Mouse (Mus musculus) c-Kit-negative CD71-positive TER-119-positive erythroid progenitor cells, embryonic 14.5 days (primary cell): Measurements from ENCODE around the gene St8sia6.
"Not testable (repeated sequence)": the region's sequence is repeated elsewhere in the genome, so short reads cannot be mapped to it uniquely, and the experiment has no call there.

Experiments
- DNase-seq: peaks from one replicate; pipeline ENCODE4 v3.0.0-alpha.2; 2013; ENCODE audit warnings: low read depth, low spot score

The St8sia6 gene

DNA sequence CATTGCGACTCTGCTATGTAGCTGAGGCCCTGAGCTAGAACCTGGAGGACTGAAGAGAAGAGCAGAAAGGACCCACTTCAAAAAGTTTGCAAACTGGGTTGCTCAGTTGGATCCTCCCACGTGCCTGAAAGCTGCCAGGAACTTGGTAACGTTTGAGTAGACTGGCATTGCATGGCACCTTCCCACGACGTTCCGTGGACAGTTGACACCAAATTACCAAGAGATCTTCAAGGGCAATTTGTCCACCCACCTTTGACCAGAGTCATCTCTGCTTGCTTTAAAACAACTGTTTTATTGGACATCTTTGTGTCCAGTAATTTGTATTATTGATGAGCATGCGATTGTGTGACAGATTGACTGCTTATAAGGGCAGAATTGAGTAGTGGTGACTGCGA is at the start of gene St8sia6:
Gene St8sia6, minus strand, starts transcription at position 96 of the 395 bp plus-strand sequence.
- no peak for DNase-seq

DNA sequence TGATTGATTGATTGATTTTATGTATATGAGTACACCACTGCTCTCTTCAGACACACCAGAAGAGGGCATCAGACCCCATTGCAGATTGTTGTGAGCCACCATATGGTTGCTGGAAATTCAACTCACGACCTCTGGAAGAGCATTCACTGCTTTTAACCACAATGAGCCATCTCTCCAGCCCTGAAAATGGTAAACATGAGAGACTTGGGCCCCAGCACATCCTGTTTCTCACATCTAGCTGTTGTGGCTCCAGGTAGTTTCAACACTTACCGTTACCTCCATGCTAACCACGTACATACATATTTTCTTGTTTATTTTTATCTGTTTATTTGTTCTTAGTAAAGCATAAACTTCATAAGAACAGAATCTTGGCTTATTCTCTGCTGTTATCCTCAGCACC is 42.4 kb upstream of the St8sia6 start:
- DNase-seq: no peak

DNA sequence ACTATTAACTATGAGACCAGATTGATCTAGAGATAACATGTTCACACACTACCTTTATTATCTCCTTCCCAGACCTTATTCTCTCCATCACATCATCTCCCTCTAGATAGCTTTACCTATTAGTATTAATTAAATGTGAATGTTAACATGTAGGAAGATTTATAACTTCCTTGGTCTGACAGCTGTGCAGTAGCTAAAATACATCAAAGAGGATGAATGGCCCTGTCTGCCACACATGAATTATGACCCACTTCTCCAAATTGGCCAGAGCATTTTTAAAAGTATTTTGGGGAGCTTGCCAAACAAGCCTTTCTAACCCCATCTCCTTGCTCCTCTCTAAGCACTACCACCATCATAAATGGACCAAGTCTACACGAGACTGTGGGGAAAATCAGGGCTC is 41.1 kb upstream of the St8sia6 start:
- no peak for DNase-seq

DNA sequence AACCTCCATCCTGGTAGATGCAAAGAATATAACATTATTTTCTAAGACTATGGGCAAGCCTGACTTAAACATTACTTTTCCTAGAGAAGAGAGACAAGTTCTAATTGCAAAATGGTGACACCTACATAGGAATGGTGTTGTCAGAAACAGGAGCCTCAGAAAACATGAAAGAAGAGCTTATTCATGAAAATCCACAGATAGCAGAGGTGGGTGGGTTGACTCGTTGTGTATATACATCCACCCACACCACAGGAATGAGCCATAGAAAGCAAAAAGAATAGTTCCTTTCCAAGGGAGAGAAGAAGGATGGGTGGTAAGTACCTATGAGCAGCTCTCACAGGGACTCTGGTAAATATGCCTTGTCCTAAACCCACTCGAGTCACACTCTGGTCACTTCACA is 22.8 kb upstream of the St8sia6 start:
- DNase-seq: no peak

DNA sequence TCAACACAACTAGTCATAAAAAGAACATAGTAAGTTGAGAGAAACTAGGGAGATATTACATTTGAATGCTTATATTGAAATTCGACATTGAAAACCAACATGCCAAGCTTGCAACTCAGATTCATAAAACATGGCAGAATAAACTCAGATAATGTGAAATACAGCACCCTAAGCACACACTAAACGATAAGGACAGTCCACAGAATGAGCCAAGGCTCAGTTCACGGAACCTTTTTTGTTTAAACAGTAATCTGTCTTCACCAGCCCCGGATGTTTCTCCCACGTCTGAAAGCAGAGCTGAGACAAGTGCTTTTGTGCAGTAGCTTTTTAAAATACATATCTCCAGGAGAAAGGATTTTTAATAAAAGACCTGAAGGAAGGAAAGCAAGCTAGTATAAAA is 14.7 kb upstream of the St8sia6 start:
- no peak for DNase-seq

DNA sequence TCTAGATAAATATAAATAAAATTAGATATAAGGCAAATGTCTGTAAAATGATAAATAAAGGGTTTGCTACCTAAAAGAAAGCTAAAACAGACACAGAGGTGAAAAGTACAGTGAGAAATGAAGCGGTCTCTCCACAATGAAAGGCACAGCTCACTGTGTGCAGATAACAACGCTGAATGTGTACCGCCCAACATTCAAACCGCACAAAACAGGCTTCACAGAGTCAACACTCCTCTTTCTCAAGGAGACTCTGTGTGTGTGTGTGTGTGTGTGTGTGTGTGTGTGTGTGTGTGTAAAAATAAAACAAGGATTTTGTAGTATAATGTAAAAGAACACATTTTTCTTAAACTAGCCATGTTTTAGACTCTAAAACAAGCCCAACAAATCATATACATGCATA is 14.1 kb upstream of the St8sia6 start:
- DNase-seq: no peak

DNA sequence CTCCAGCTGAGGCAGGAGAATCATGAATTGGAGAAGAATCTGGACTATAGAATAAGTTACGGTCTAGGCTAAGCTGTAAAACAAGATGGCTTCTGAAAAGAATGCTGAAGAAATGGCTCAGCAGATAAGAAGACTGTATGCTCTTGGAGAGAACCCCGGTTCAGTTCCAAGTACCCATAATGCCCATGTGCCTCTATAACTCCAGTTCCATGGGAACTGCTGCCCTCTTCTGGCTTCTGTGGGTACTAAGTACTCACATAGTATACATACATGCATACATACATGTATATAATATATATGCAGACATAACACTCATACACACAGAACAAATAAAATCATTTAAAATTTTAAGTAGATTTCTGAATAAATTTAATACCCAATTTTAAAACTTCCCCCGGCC is 12.3 kb upstream of the St8sia6 start:
- no peak for DNase-seq

DNA sequence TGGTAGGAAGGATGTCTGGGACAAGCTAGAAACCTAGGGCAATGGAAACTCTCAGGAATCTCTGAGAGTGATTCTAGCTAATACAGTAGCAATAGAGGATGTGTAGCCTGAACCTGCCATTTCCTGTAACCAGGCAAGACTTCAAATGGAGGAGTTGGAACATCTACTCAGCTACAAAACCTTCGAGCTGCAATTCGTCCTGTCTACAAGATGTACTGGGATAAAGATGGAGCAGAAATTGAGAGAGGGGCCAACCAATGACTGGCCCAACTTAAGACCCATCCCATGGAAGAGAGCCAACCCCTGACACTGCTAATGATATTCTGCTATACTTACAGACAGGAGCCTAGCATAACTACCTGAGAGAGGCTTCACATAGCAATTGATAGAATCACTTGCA is 6.8 kb upstream of the St8sia6 start:
- no peak for DNase-seq

DNA sequence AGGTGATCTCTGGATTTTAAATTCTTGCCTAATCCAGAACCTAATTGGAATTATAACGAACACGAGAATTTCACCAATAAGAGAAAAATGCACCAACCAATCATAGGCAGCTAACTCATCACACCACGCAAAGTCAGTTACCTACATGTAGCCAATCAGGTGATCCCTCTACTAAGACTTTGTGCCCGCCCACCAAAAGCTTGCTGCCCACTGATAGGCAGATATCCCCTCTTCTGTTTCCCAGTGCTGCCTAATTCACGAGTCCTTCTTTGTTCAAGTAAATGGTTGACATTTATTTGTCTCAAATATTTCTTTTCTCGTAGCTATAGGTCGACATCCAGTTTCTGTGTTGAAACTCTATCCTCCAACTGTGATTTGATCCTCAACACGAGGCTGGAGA is 582 bp upstream of the St8sia6 start:
- no peak for DNase-seq

DNA sequence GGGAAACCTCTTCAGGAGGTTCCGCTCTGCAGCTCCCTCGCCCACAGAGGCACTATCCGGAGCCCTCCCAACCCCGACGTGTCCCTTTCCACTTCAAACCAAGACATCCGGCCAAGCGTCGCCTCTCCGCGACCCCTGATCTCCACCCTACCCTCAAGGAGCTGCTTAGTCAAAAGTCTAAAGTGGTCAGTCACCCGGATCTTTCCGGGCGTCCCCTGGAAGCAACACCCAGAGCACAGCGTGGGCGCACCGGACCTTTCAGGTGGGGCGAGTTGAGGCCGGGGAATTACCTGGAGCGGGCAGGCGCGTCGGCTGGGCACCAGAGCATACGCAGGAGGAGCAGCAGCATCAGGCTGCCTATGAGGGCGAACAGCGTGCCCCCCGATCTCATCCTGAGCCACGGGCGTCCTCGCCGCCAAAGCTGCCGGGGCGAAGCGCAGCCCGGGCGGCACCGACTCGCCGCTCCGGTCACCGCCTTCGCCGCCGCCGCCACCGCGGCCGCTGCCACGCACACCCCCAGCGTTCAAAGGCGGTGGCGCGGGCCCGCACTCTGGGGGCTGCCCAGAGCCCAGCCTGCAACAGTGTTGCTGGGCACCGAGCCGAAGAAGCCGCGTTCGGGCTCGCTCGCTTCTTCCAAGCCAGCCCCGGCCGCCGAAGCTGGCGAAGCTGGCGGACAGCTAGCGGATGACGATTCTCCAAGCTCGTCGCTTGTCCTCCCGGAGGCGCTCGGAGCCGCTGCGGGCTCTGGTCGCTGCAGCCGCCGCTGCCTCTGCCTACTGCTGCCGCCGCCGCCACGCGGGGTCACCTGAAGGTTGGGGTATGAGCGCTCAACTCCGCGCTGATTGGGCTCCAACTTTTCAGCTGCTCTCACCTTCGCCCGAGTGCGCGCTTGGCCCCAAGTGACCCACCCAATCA is 553 bp downstream of the St8sia6 start:
- DNase-seq: no peak

DNA sequence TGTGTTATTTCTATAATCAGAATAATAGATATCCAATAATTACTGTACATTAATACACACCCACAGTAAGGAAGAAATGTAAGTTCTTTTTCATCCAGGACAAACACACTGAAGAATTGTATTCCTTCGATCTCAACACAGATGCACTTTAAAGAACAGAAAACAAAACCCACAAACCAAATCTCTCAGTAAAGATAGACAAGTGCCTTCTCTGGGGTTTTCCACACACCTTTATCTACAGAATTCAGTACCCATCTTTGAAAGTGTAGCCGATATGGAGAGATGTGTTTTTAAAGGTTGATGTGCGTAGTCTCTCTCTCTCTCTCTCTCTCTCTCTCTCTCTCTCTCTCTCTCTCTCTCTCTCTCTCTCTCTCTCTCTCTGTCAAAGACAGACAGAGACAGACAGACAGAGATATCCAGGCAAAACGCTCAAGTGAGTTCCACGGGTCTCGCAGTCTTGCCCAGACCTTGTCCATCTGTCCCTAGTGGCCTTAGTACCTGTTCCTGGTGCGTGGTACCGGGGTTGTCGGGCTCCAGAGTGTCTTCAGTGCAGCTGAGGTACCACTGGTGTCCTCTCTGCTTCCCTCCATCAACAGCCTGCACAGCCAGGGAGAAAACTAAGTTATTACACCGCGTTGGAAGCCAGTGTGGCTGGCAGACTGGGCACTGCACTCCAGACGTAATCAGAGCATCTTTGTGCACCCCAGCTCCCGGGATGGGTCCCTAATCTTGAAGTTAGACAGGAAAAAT is 1.4 kb downstream of the St8sia6 start:
- DNase-seq: no peak

DNA sequence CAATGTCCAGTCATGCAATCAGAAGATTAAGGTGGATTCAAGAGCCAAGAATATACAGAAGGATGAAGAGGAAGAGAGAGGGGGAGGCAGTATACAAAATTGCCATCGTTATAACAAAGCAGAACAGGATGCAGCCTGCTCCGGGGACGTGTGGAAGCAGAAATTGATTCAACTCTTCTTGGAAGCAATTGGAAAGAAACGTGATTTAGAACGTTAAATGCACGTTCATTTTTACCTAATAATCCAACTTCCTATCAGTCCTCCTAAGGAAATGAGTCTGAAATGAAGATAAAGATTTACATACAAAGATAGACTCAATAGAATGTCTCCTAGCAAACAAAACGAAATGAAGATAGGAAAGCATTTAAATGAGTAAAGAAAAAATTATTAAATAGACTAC is 2.3 kb downstream of the St8sia6 start:
- no peak for DNase-seq

DNA sequence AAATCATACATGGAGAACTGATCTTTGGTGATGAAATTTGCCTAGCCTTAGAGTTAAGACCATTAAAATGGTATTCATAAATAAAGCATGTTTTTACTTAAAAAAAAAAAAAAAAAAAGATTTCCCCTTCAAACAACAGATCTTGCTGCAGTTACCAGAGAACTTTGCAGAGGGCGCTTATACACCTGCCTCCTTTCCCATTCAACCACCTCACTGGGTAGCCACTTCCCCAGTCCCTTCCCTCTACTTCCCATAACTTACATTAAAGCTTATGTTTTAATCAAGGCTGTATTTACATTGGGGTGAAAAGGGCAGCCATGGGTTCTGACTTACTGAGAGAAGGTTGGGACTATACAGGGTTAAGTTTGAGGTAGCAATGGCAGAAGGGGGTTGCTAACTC is 4.5 kb downstream of the St8sia6 start:
- DNase-seq: no peak

DNA sequence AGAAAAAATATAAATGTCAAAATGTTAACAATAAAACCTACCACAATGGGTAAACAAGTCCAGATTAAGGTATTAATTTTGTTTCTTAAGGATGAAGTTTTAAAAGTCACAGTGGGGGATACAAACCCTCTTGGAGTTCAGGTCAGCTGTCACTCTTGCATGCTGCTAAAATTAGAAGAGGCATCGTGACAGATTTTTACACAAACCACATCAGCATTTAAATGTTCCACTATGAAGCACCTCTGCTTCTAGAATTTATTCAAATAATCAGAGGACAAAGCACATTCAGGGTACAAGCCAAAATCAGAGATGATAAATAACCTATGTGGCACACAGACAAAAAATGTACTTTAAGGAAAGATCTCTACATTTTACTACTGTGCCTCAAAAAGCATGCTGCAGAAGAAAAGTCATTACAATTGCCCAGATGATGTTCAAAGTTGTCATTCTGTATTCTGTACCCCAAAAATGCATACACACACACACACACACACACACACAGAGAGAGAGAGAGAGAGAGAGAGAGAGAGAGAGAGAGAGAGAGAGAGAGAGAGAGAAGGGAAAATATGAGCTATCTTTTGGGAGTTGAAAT is 7.2 kb downstream of the St8sia6 start:
- DNase-seq: no peak

DNA sequence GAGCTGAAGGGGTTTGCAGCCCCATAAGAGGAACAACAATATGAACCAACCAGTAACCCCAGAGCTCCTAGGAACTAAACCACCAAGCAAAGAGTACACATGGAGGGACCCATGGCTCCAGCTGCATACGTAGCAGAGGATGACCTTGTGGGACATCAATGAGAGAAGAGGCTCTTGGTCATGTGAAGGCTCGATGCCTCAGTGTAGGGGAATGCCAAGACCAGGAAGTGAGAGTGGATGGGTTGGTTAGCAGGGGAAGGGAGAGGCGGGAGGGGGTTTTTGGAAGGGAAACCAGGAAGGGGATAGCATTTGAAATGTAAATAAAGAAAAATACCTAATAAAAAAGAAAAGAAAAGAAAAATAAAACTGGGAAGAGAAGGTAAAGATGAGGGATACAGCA is 7.9 kb downstream of the St8sia6 start:
- not testable (repeated sequence) for DNase-seq

DNA sequence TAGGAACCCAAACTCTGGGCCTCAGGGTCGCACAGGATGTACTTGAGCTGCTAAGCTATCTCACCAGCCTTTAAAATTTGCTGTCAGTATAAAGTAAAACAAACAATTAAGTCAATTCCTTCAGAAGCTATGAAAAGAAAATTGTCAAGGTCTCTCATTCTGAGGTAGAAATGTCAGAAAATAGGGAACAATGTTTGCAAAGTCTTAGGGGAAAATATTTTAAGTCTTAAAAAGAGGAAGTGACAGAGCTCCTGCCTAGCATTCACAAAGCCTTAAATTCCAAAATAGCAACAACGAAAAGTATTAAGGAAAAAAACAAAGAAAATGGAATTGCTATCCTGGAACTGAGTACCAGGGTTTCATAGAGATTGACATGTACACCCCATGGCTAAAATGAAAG is 8.6 kb downstream of the St8sia6 start:
- no peak for DNase-seq

DNA sequence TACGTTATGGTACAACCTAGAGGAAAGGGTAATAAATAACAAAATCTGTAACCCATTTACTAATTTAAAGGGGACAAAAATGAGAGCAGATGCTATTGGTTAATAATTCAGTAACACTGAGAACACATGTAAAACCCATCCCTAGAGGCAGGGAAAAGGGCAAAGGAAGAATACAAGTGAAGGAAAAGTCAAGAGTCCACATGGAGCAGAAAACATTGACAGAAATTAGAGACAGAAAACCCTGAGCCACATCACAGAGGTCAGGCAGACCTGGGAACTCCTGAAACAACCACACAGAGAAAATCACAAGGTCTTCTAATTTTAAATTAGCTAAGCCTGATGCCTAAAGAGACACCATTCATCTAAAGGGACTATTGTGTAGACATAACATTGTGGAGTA is 9.4 kb downstream of the St8sia6 start:
- DNase-seq: no peak

DNA sequence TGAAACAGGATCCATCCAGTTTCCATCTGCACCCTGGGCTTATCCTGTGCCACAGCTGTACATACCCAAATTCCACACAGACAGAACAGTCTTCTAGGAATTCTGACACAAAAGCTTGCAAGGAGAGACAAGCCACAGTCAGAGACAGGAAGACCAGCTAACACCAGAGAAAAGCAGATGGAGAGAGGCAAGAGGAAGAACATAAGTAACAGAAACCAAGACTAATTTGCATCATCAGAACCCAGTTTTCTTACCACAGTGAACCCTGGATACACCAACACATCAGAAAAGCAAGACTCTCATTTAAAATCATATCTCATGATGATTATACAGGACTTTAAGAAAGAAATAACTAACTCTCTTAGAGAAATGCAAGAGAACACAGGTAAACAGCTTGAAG is 16.8 kb downstream of the St8sia6 start:
- no peak for DNase-seq

DNA sequence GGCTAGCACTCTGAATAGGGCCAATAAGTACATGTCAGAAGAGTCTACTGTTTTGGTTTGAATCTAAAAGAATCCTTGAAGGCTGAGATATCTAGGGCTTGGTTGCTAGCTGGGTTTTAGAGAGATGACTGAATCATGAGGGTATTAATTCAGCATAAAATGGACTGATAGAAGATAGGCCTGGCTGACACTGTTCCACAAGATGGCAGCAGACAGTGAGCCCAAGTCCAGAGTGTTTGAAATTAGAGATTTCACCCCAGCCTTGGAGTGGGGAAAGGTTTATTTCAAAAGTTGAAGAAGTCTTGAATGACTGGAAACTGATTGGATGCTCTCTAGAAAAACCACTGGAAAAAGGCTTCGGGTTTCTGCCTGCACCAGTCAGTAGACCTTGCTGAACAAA is 17.4 kb downstream of the St8sia6 start:
- no peak for DNase-seq

DNA sequence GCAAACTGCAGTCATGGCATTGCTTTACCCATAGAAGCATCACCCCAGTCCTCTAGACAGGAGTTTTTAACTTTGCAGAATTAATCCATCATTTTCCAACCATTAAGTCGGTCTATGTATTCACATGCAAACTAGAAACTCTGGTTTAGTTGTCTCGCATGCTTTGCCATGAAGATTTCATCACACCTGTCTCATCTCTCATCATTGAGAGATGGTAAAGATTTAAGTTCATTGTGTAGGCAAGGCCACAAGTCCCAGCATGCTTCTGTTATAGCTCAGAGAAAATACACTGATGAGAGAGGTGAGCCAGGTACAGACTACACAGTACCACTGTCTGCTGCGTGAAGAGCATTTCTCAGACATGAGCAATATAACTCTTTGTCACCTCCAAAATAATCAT is 18.8 kb downstream of the St8sia6 start:
- no peak for DNase-seq

DNA sequence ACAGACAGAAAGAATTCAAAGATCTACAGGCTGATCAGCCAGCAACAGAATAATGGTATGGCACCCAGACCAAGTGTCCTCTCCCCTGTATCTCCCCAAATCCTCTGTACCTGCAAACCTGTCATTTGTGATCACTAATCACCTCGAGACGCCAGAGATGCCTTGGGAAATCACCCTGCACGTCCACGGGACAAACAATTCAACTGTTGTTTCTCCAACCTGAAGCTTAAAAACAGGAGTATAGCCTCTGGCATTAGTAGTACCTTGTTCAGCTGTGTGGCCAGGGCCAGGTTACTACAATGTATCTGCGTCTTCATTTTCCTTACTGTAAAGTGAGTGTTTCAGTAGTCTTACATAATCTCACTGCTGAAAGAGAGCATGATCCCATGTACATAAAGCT is 25.3 kb downstream of the St8sia6 start:
- DNase-seq: no peak

DNA sequence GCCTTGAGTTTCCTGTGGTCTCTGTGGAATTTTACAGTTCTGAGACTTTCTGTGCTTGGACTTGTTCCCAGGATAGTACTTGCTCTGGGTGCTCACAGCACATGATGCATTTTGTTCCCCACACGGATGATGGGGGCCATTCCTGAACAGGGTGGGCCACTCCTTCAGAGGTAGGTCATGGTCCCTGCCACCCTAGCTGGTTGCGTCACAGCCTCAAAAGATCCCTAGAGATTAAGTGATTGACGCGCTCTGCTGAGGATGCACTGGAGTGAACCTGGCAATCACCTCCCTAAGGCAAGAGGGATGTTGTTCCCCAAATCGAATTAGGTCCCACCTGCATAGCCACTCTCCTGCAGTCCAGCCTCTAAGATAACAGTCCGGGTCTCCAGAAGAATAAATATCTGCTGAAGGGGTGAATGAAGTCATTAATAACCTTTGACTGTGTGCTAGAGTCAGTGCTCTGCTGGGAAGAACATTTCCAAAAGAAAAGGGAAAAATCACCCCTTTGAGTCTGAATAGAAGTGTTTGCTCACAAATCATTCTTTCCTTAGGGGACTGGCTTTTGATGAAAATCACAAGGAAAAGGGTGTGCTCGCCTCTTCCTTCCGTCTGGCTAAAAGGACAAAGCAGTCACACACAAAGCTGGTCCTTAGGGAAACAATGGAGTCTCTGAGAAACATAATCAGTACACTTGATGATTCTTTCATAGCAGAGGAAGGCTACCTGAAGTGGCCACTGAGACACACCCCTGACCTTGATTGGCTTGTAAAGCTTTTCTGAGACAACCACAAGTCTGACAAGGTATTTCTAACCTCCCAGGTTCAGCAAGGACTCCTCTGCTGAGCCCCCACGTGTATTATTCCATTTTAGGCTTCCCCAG is 26.1 kb downstream of the St8sia6 start:
- DNase-seq: no peak
